ENCODE assay signal across 9 mouse cellular contexts in the genomic region with DNA sequence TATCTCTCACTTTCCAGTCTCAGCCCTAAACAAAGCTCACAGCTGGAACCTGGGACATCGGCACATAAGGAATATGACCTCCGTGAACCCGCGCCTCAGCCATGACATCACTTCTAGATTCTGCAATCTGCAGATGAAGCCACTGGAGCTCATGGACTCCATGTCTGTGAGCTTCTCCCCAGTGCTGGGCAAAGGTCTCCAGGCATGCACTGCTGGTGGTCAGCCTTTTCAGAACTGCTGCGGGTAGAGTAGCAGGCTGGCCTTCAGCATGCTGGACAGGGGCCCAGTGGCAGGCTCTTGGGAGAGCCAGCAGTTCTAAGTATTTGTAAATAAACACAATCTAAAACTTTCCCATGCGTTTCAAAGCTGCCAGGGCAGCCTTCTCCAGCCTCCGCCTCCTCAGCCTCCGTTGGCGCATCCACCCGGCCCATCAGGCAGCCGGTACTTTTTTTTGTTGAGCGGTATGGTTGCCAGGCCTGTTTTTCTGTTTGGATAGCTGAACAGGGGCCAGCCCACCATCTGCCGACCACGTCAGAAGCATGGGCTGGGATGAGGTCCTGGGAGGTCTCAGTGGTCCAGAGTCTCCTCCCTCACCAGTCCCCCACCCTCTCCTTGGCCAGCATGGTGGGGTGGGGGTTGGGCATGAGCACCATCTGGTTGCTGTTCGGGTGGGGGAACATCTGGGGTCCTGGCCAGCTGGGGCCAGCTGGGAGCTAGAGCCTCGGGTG. TPM values are rescaled to one million over a fixed set of nuclear protein-coding genes. Genes with fewer than 3 reads are reported as not detected.
A peak's percentile ranks its signal among the peaks of the same experiment; 100 is the strongest.
DNase-seq lines count a peak whose midpoint lies in the region; ATAC-seq and TF ChIP-seq lines count a peak whose summit lies in the region.
"Had no signal": no experiment of that assay in that cellular context is flagged by ENCODE, and none has a peak within 500 bp of the region (broad histone marks: within the 10 kb centered on the region; RNA-seq: fewer than 3 reads in every experiment).

No protein-coding gene starts in this region.

- H3K4me2 ChIP-seq in heart, embryonic 16.5 days (ENCODE audit: low read depth, low read length): no peak overlapping the region
- H3K4me2 ChIP-seq in kidney, postnatal 0 days (ENCODE audit: low read length): no peak overlapping the region
- peak overlapping the region; percentile 14; the same call in 1 of the 2 replicates for H3K4me2 ChIP-seq in stomach, embryonic 14.5 days (replicated peaks; ENCODE audit: low read depth, low read length)

- 0 out of 2 replicates have a peak, but pooled peaks have one; percentile 7 for ATAC-seq in heart, embryonic 16.5 days (replicated peaks; ENCODE audit: extremely low read depth, insufficient read depth, low FRiP score)
- 0 out of 2 replicates have a peak, but pooled peaks have one; percentile 13 for ATAC-seq in kidney, postnatal 0 days (replicated peaks; ENCODE audit: low FRiP score, low read depth)
- peak; percentile 19; the same call in 1 of the 2 replicates for ATAC-seq in stomach, embryonic 14.5 days (ENCODE audit: insufficient number of reproducible peaks, insufficient read depth, low FRiP score, low read depth)
- no peak for ATAC-seq in erythroblast, adult 5-6 weeks (replicated peaks; ENCODE audit: low FRiP score, poor library complexity, severe bottlenecking)

- H3K27ac ChIP-seq in heart, embryonic 16.5 days (ENCODE audit: low read length): no peak overlapping the region
- H3K27ac ChIP-seq in kidney, postnatal 0 days: no peak overlapping the region
- H3K27ac ChIP-seq in stomach, embryonic 14.5 days (ENCODE audit: low read length): peak overlapping the region; percentile 52; the same call in 1 of the 2 replicates

- H3K9ac ChIP-seq in heart, embryonic 16.5 days (ENCODE audit: low read length): no peak overlapping the region
- no peak overlapping the region for H3K9ac ChIP-seq in kidney, postnatal 0 days (ENCODE audit: low read depth, low read length)
- no peak overlapping the region for H3K9ac ChIP-seq in stomach, embryonic 14.5 days (replicated peaks; ENCODE audit: low read depth, low read length)

- H3K4me1 ChIP-seq in heart, embryonic 16.5 days (ENCODE audit: control insufficient read depth, insufficient read depth, low read length): peaks cover 31% of the 10 kb centered on the region
- peaks cover 14% of the 10 kb centered on the region for H3K4me1 ChIP-seq in kidney, postnatal 0 days (replicated peaks; ENCODE audit: insufficient read depth, low read length)
- peaks cover 35% of the 10 kb centered on the region for H3K4me1 ChIP-seq in stomach, embryonic 14.5 days (ENCODE audit: control insufficient read depth, insufficient read depth, low read length)

- H3K27me3 ChIP-seq in heart, embryonic 16.5 days (ENCODE audit: control insufficient read depth, insufficient read depth, low read length): no peaks in the 10 kb centered on the region
- H3K27me3 ChIP-seq in kidney, postnatal 0 days (ENCODE audit: insufficient read depth, low read length): no peaks in the 10 kb centered on the region
- no peaks in the 10 kb centered on the region for H3K27me3 ChIP-seq in stomach, embryonic 14.5 days (ENCODE audit: control insufficient read depth, insufficient read depth, low read length)

- no peaks in the 10 kb centered on the region for H3K36me3 ChIP-seq in heart, embryonic 16.5 days (ENCODE audit: control insufficient read depth, insufficient read depth)
- H3K36me3 ChIP-seq in kidney, postnatal 0 days (ENCODE audit: insufficient read depth, low read length): no peaks in the 10 kb centered on the region
- H3K36me3 ChIP-seq in stomach, embryonic 14.5 days (ENCODE audit: control insufficient read depth, insufficient read depth, low read length): no peaks in the 10 kb centered on the region

- H3K4me3 ChIP-seq in heart, embryonic 16.5 days (ENCODE audit: low read length): no peak overlapping the region
- H3K4me3 ChIP-seq in kidney, postnatal 0 days (replicated peaks; ENCODE audit: low read depth, low read length): no peak overlapping the region
- no peak overlapping the region for H3K4me3 ChIP-seq in stomach, embryonic 14.5 days (ENCODE audit: low read depth, low read length)

- TF ChIP-seq CTCF in kidney, postnatal 0 days (IDR thresholded peaks at IDR 0.05; ENCODE audit: low read depth): no peak

- no peaks in the 10 kb centered on the region for H3K9me3 ChIP-seq in heart, embryonic 16.5 days (replicated peaks; ENCODE audit: control insufficient read depth, low read length)
- no peaks in the 10 kb centered on the region for H3K9me3 ChIP-seq in kidney, postnatal 0 days (replicated peaks; ENCODE audit: low read length)
- no peaks in the 10 kb centered on the region for H3K9me3 ChIP-seq in stomach, embryonic 14.5 days (ENCODE audit: control insufficient read depth, low read depth, low read length)

- WGBS in heart, embryonic 16.5 days: 40% methylated on average over 16 of the region's 16 CpGs
- WGBS in kidney, postnatal 0 days: 33% methylated on average over 16 of the region's 16 CpGs
- WGBS in stomach, embryonic 14.5 days: 18% methylated on average over 16 of the region's 16 CpGs

- intact Hi-C loops in left cerebral cortex, postnatal 10 days (cut with DNase I): no loop called here

- DNase-seq in left cerebral cortex, postnatal 10 days (ENCODE audit: extremely low spot score in 1 of 2, low spot score in 2 of 2): peak; percentile 34 to 68
- no peak for DNase-seq in left cerebral cortex, adult 8-10 months (ENCODE audit: low spot score in 2 of 2)
- peak; percentile 66 for DNase-seq in embryo, embryonic 11 days
- DNase-seq in kidney, postnatal 0 days (ENCODE audit: low spot score): peak; percentile 42
- DNase-seq in lung, postnatal 25 days (ENCODE audit: low spot score): peak; percentile 76

RNA-seq across cellular contexts. Expression of a gene that starts 17.1 kb away (rescaled TPM):
- not detected for total RNA-seq in left cerebral cortex, postnatal 10 days (2021)
- not detected for total RNA-seq in left cerebral cortex, adult 8-10 months (2022)
- not detected in 2 replicates for polyA plus RNA-seq in heart, embryonic 16.5 days (2015; fragmentation: Nextera tagmentation; extraction: Ambion mirVana)
- 0.15 and 0.22 TPM in 2 replicates for polyA plus RNA-seq in kidney, postnatal 0 days (2015; fragmentation: Nextera tagmentation; extraction: Ambion mirVana)
- polyA plus RNA-seq in stomach, embryonic 14.5 days (2014; fragmentation: Nextera tagmentation; extraction: Ambion mirVana): not detected in 2 replicates
- not detected in 2 replicates for total RNA-seq in erythroblast, adult 5-6 weeks (2015; ENCODE audit: low replicate concordance)
- total RNA-seq in erythroblast, adult 5-6 weeks (2017; ENCODE audit: low replicate concordance): not detected in 2 replicates
- total RNA-seq: ES-E14 had no signal

RNA-seq across cellular contexts. Expression of a gene that starts 28.2 kb away (rescaled TPM):
- total RNA-seq in left cerebral cortex, postnatal 10 days (2021): 10 to 100 TPM; 81.8 to 83.6 TPM
- total RNA-seq in left cerebral cortex, adult 8-10 months (2022): 10 to 100 TPM; 73.8 to 84.5 (median 76.0) TPM
- polyA plus RNA-seq in heart, embryonic 16.5 days (2015; fragmentation: Nextera tagmentation; extraction: Ambion mirVana): 58.2 and 60.1 TPM in 2 replicates
- polyA plus RNA-seq in kidney, postnatal 0 days (2015; fragmentation: Nextera tagmentation; extraction: Ambion mirVana): 64.5 and 73.3 TPM in 2 replicates
- 55.9 and 66.9 TPM in 2 replicates for polyA plus RNA-seq in stomach, embryonic 14.5 days (2014; fragmentation: Nextera tagmentation; extraction: Ambion mirVana)
- total RNA-seq in erythroblast, adult 5-6 weeks (2015; ENCODE audit: low replicate concordance): 17.7 and 26.8 TPM in 2 replicates
- 9.1 and 10.2 TPM in 2 replicates for total RNA-seq in erythroblast, adult 5-6 weeks (2017; ENCODE audit: low replicate concordance)

RNA-seq across cellular contexts. Expression of a gene that starts 28.4 kb away (rescaled TPM):
- 10 to 100 TPM; 12.5 to 14.6 TPM for total RNA-seq in left cerebral cortex, postnatal 10 days (2021)
- total RNA-seq in left cerebral cortex, adult 8-10 months (2022): 10 to 100 TPM in 3 of 4 experiments, 1 to 10 TPM in 1; 9.3 to 11.5 (median 10.9) TPM
- polyA plus RNA-seq in heart, embryonic 16.5 days (2015; fragmentation: Nextera tagmentation; extraction: Ambion mirVana): 10.0 and 10.4 TPM in 2 replicates
- polyA plus RNA-seq in kidney, postnatal 0 days (2015; fragmentation: Nextera tagmentation; extraction: Ambion mirVana): 19.4 and 23.3 TPM in 2 replicates
- polyA plus RNA-seq in stomach, embryonic 14.5 days (2014; fragmentation: Nextera tagmentation; extraction: Ambion mirVana): 12.6 and 14.6 TPM in 2 replicates
- total RNA-seq in erythroblast, adult 5-6 weeks (2015; ENCODE audit: low replicate concordance): 8.6 and 23.2 TPM in 2 replicates
- total RNA-seq in erythroblast, adult 5-6 weeks (2017; ENCODE audit: low replicate concordance): 8.6 and 15.5 TPM in 2 replicates

RNA-seq across cellular contexts. Expression of a gene that starts 59.2 kb away (rescaled TPM):
- 10 to 100 TPM; 17.8 to 18.8 TPM for total RNA-seq in left cerebral cortex, postnatal 10 days (2021)
- 10 to 100 TPM; 21.6 to 26.5 (median 24.1) TPM for total RNA-seq in left cerebral cortex, adult 8-10 months (2022)
- polyA plus RNA-seq in heart, embryonic 16.5 days (2015; fragmentation: Nextera tagmentation; extraction: Ambion mirVana): 4.6 and 4.8 TPM in 2 replicates
- 3.6 and 4.4 TPM in 2 replicates for polyA plus RNA-seq in kidney, postnatal 0 days (2015; fragmentation: Nextera tagmentation; extraction: Ambion mirVana)
- 4.1 and 4.4 TPM in 2 replicates for polyA plus RNA-seq in stomach, embryonic 14.5 days (2014; fragmentation: Nextera tagmentation; extraction: Ambion mirVana)
- 10.9 and 13.1 TPM in 2 replicates for total RNA-seq in erythroblast, adult 5-6 weeks (2015; ENCODE audit: low replicate concordance)
- total RNA-seq in erythroblast, adult 5-6 weeks (2017; ENCODE audit: low replicate concordance): 10.9 and 13.8 TPM in 2 replicates

Comparison
In these comparisons a context has a peak if more than half of its experiments do, and no peak if none do; other contexts are left out.
1. DNase-seq: peak in left cerebral cortex, postnatal 10 days (2 of 2), embryo, embryonic 11 days (single experiment), kidney, postnatal 0 days (single experiment) and lung, postnatal 25 days (single experiment); none in left cerebral cortex, adult 8-10 months (0 of 2).